Mouse (Mus musculus): ENCODE results near the gene Gamt.

GRCm38 (mm10) chr10:80299301-80299700 lies 38.5 kb upstream of the Gamt start:
- TF ChIP-seq CTCF (IDR thresholded peaks at IDR 0.05; ENCODE audit: extremely low read depth, insufficient read length, insufficient replicate concordance, low read depth, low read length) = no peak
- no peak for TF ChIP-seq POLR2A (IDR thresholded peaks at IDR 0.05; ENCODE audit: low read depth, low read length)
